Mouse (Mus musculus): ENCODE results near the gene C2cd5. TPM values are rescaled to one million over a fixed set of nuclear protein-coding genes. Genes with fewer than 3 reads are reported as not detected.

The C2cd5 gene
- polyA plus RNA-seq, 1 experiment, result 16.7 TPM

DNA sequence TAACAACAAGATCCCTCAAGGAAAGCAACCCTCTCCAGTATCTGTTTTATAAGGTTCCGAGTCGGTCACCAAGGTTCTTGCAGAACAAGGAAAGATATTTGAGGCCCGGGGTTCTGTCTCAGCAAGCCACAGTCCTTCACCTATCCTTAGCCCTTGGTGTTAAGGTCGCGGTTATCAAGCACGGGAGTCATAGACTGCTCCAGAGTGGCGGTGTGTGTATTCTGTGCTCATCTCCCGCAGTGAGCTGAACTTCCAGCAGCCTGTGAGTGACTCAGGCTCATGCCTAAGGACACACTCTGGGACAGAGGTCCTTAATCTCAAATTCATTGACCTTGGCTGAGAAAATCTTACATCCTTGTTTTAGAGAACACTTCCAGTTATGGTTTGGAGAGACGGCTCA lies 40.9 kb upstream of the C2cd5 start:
- WGBS, result 78% methylated on average over 9 of the region's 9 CpGs

DNA sequence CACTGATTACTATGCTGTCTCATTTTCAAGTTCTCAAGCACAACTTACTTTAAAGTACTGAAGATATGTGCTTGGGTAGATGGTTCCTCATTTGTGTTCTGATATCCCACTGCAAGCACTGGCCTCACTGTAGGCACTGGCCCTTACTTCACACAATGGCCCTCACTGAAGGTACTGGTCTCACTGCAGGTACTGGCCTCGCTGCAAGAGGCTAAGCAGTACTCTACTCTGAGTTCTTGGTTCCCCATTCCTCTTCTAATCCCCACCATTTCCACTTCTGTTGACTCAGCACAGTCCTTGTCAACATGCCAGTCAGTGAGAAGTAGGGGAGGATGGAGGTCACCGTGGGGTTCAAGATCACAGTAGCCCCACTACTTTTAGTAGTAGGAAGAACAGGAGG lies 39.5 kb upstream of the C2cd5 start:
- 72% methylated on average over 2 of the region's 2 CpGs for WGBS

More for the DNA sequence above, 40.9 kb upstream of the C2cd5 start:
- no peak for DNase-seq
- no peak for TF ChIP-seq POLR2A (IDR thresholded peaks at IDR 0.05; ENCODE audit: borderline replicate concordance, extremely low read depth, low read depth, low read length)
- TF ChIP-seq CTCF (IDR thresholded peaks at IDR 0.05; ENCODE audit: insufficient read depth, low read length), result no peak
- Histone ChIP-seq H3K4me1 (ENCODE audit: control insufficient read depth, insufficient read depth, low read length) (no peaks in the 10 kb centered on the region), H3K4me3 (replicated peaks; ENCODE audit: extremely low read depth, low read depth, low read length) (no peak overlapping the region)

GRCm38 (mm10) chr6:143137341-143137740 lies 37.4 kb upstream of the C2cd5 start:
- 65% methylated on average over 5 of the region's 5 CpGs for WGBS
- Histone ChIP-seq H3K4me3 (replicated peaks; ENCODE audit: extremely low read depth, low read depth, low read length) (no peak overlapping the region), H3K4me1 (ENCODE audit: control insufficient read depth, insufficient read depth, low read length) (no peaks in the 10 kb centered on the region)
- DNase-seq, result no peak
- TF ChIP-seq POLR2A (IDR thresholded peaks at IDR 0.05; ENCODE audit: borderline replicate concordance, extremely low read depth, low read depth, low read length) (no peak), CTCF (IDR thresholded peaks at IDR 0.05; ENCODE audit: insufficient read depth, low read length) (no peak)

More for the DNA sequence above, 39.5 kb upstream of the C2cd5 start:
- no peak for DNase-seq
- no peak for TF ChIP-seq CTCF (IDR thresholded peaks at IDR 0.05; ENCODE audit: insufficient read depth, low read length)
- TF ChIP-seq POLR2A (IDR thresholded peaks at IDR 0.05; ENCODE audit: borderline replicate concordance, extremely low read depth, low read depth, low read length), result no peak
- no peaks in the 10 kb centered on the region for H3K4me1 ChIP-seq (ENCODE audit: control insufficient read depth, insufficient read depth, low read length)
- H3K4me3 ChIP-seq (replicated peaks; ENCODE audit: extremely low read depth, low read depth, low read length), result no peak overlapping the region

GRCm38 (mm10) chr6:143136688-143137087 lies 36.7 kb upstream of the C2cd5 start:
- TF ChIP-seq CTCF (IDR thresholded peaks at IDR 0.05; ENCODE audit: insufficient read depth, low read length) (no peak), POLR2A (IDR thresholded peaks at IDR 0.05; ENCODE audit: borderline replicate concordance, extremely low read depth, low read depth, low read length) (no peak)
- 96% methylated on average over 7 of the region's 7 CpGs for WGBS
- no peaks in the 10 kb centered on the region for H3K4me1 ChIP-seq (ENCODE audit: control insufficient read depth, insufficient read depth, low read length)
- no peak overlapping the region for H3K4me3 ChIP-seq (replicated peaks; ENCODE audit: extremely low read depth, low read depth, low read length)
- no peak for DNase-seq

DNA sequence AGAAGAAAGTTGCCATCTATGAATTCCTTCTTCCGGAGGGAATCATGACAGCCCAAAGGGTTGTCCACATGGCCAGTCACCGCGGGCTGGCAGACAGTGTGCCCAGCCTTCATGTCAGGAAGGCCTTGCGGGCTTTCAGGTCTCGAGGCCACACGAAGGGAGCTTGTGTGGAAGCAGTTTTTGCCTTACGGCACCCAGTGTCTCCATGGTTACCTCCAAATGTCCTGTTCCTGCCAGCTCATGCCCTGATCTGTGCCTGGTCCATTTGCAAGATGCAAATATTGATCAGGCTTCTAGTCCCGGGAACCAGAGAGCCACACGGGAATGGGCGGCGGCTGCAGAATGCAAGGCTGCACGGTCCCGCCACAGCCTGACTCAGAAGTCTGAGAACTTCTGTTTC lies 35.2 kb upstream of the C2cd5 start:
- Histone ChIP-seq H3K4me1 (ENCODE audit: control insufficient read depth, insufficient read depth, low read length) (no peaks in the 10 kb centered on the region), H3K4me3 (replicated peaks; ENCODE audit: extremely low read depth, low read depth, low read length) (no peak overlapping the region)
- TF ChIP-seq CTCF (IDR thresholded peaks at IDR 0.05; ENCODE audit: insufficient read depth, low read length), result no peak
- WGBS, result 87% methylated on average over 13 of the region's 13 CpGs
- DNase-seq, result no peak

DNA sequence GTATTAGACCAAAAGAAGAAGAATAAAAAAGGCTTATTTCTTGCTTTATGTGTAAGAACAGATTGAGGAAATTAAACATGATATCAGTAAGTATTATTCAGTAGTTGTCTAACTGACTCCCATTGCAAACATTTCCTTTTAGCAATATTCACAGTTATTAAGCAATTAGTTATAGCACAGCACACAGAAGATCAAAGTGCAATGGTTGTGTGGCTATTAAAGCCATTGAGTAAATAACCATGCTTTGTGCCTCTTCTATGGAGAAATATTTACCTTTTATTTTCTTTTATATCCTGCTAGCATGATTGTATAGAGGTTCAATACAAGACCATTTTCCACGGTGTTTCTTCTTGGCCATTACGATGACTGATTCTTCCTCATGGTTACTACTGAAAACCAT lies 33.2 kb upstream of the C2cd5 start:
- 93% methylated on average over 2 of the region's 2 CpGs for WGBS
- no peak for TF ChIP-seq CTCF (IDR thresholded peaks at IDR 0.05; ENCODE audit: insufficient read depth, low read length)
- no peak for TF ChIP-seq POLR2A (IDR thresholded peaks at IDR 0.05; ENCODE audit: borderline replicate concordance, extremely low read depth, low read depth, low read length)
- Histone ChIP-seq H3K4me1 (ENCODE audit: control insufficient read depth, insufficient read depth, low read length) (no peaks in the 10 kb centered on the region), H3K4me3 (replicated peaks; ENCODE audit: extremely low read depth, low read depth, low read length) (no peak overlapping the region)
- DNase-seq, result no peak

GRCm38 (mm10) chr6:143131895-143132652 lies 32.1 kb upstream of the C2cd5 start:
- no peaks in the 10 kb centered on the region for H3K4me1 ChIP-seq (ENCODE audit: control insufficient read depth, insufficient read depth, low read length)
- no peak overlapping the region for H3K4me3 ChIP-seq (replicated peaks; ENCODE audit: extremely low read depth, low read depth, low read length)
- DNase-seq, result no peak
- WGBS, result 61% methylated on average over 6 of the region's 6 CpGs
- no peak for TF ChIP-seq POLR2A (IDR thresholded peaks at IDR 0.05; ENCODE audit: borderline replicate concordance, extremely low read depth, low read depth, low read length)
- no peak for TF ChIP-seq CTCF (IDR thresholded peaks at IDR 0.05; ENCODE audit: insufficient read depth, low read length)

GRCm38 (mm10) chr6:143130411-143130810 lies 30.5 kb upstream of the C2cd5 start:
- TF ChIP-seq POLR2A (IDR thresholded peaks at IDR 0.05; ENCODE audit: borderline replicate concordance, extremely low read depth, low read depth, low read length) (no peak), CTCF (IDR thresholded peaks at IDR 0.05; ENCODE audit: insufficient read depth, low read length) (no peak)
- no peaks in the 10 kb centered on the region for H3K4me1 ChIP-seq (ENCODE audit: control insufficient read depth, insufficient read depth, low read length)
- DNase-seq, result no peak
- WGBS, result 58% methylated on average over 4 of the region's 4 CpGs
- H3K4me3 ChIP-seq (replicated peaks; ENCODE audit: extremely low read depth, low read depth, low read length), result no peak overlapping the region

DNA sequence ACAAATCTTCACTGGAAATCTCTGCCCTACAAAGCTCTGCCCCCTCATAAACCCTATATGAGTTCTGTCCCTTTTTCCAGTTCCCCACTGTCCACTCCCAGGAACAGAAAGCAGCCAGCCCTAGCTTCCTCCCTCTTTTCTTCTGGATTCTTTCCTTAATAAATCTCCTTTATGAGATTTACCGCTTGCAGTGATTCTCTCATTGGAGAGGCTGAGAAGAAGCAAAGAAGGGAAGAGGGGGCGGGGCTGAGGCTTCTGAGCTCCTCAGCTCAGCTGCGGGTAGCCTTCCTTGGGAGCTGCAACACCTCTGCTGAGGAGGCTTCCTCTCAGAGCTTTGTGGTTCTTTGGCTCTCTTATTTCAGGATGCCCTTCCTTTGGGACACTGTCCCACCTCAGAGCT lies 30.0 kb upstream of the C2cd5 start:
- no peak overlapping the region for H3K4me3 ChIP-seq (replicated peaks; ENCODE audit: extremely low read depth, low read depth, low read length)
- TF ChIP-seq CTCF (IDR thresholded peaks at IDR 0.05; ENCODE audit: insufficient read depth, low read length) (no peak), POLR2A (IDR thresholded peaks at IDR 0.05; ENCODE audit: borderline replicate concordance, extremely low read depth, low read depth, low read length) (no peak)
- 89% methylated on average over 3 of the region's 3 CpGs for WGBS
- H3K4me1 ChIP-seq (ENCODE audit: control insufficient read depth, insufficient read depth, low read length), result no peaks in the 10 kb centered on the region
- no peak for DNase-seq

- Histone ChIP-seq H3K4me3 (replicated peaks; ENCODE audit: extremely low read depth, low read depth, low read length) (no peak overlapping the region), H3K4me1 (ENCODE audit: control insufficient read depth, insufficient read depth, low read length) (no peaks in the 10 kb centered on the region)
- DNase-seq, result no peak
- WGBS, result 87% methylated on average over 7 of the region's 7 CpGs
- TF ChIP-seq CTCF (IDR thresholded peaks at IDR 0.05; ENCODE audit: insufficient read depth, low read length), result no peak
- TF ChIP-seq POLR2A (IDR thresholded peaks at IDR 0.05; ENCODE audit: borderline replicate concordance, extremely low read depth, low read depth, low read length), result no peak
These were observed 29.5 kb upstream of the C2cd5 start for GRCm38 (mm10) chr6:143129466-143129865.

Data from lung, adult 2 months (tissue).